Mouse (Mus musculus): ENCODE data around the gene Slc47a2. TPM values are rescaled to one million over a fixed set of nuclear protein-coding genes. Genes with fewer than 3 reads are reported as not detected.

Slc47a2 gene
- polyA plus RNA-seq, 1 experiment from 2014 or later: not detected

GRCm38 (mm10) chr11:61297901-61298300 is 44.8 kb downstream of the Slc47a2 start:
- Histone ChIP-seq H3K27ac (replicated peaks) (no peak overlapping the region), H3K36me3 (no peaks in the 10 kb centered on the region), H3K27me3 (no peaks in the 10 kb centered on the region), H3K4me1 (no peaks in the 10 kb centered on the region), H3K9me3 (no peaks in the 10 kb centered on the region), H3K4me3 (no peak overlapping the region), H3K9ac (replicated peaks) (no peak overlapping the region), H3K4me2 (replicated peaks) (no peak overlapping the region)
- ATAC-seq (replicated peaks): no peak
- WGBS: 75% methylated on average over 2 of the region's 2 CpGs

DNA sequence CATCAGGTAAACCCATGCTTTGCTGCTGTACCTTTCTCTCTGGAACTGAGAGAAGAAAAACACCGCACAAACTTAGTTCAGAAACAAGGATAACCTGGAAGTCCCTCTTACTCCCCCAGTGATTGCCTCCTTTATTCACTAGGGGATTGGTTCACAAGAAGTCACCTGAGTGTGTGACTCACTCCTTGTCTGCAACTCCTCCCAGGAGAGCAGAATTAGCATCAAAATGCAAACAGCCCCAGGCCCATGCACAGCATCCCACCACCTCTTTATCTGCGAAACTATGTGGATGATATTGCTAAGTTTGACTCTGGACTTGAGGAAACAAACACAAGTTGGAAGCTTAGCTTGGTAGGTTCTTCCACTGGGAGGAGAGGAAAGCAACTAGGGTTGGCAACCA is 45.3 kb downstream of the Slc47a2 start:
- Histone ChIP-seq H3K9ac (replicated peaks) (no peak overlapping the region), H3K9me3 (no peaks in the 10 kb centered on the region), H3K4me1 (no peaks in the 10 kb centered on the region), H3K27me3 (no peaks in the 10 kb centered on the region), H3K4me3 (no peak overlapping the region), H3K4me2 (replicated peaks) (no peak overlapping the region), H3K27ac (replicated peaks) (no peak overlapping the region), H3K36me3 (no peaks in the 10 kb centered on the region)
- ATAC-seq (replicated peaks): no peak
- WGBS: 87% methylated on average over 2 of the region's 2 CpGs

DNA sequence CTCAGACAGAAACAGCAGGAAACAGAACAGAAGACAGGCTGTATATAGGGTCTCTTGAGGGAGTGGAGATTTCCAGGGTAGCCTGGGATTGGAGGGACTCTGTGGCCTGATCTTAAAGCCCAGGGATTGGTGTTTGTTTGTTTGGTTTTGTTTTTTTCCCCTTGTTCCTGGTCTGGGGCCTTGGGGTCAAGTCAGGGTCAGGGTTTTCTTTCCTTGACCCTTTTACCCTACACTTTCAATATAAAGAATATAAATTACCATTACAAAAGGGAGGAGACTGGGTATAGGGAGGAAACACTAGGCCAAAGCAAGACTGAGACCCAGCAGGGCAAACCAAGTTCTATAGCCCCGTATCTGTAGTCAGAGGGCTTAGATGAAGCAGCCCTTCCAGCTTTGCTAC is 46.1 kb downstream of the Slc47a2 start:
- Histone ChIP-seq H3K9me3 (no peaks in the 10 kb centered on the region), H3K4me3 (no peak overlapping the region), H3K9ac (replicated peaks) (no peak overlapping the region), H3K4me2 (replicated peaks) (no peak overlapping the region), H3K27me3 (no peaks in the 10 kb centered on the region), H3K36me3 (no peaks in the 10 kb centered on the region), H3K27ac (replicated peaks) (no peak overlapping the region), H3K4me1 (no peaks in the 10 kb centered on the region)
- no peak for ATAC-seq (replicated peaks)
- 31% methylated on average over 1 of the region's 1 CpGs for WGBS

- Histone ChIP-seq H3K27me3 (no peaks in the 10 kb centered on the region), H3K4me1 (no peaks in the 10 kb centered on the region), H3K4me2 (replicated peaks) (no peak overlapping the region), H3K27ac (replicated peaks) (no peak overlapping the region), H3K9me3 (no peaks in the 10 kb centered on the region), H3K9ac (replicated peaks) (no peak overlapping the region), H3K36me3 (no peaks in the 10 kb centered on the region), H3K4me3 (no peak overlapping the region)
- WGBS: 92% methylated on average over 2 of the region's 2 CpGs
- ATAC-seq (replicated peaks): no peak
Observed at GRCm38 (mm10) chr11:61295556-61295955, 47.1 kb downstream of the Slc47a2 start.

- Histone ChIP-seq H3K36me3 (no peaks in the 10 kb centered on the region), H3K4me2 (replicated peaks) (no peak overlapping the region), H3K4me3 (no peak overlapping the region), H3K9me3 (no peaks in the 10 kb centered on the region), H3K4me1 (no peaks in the 10 kb centered on the region), H3K27ac (replicated peaks) (no peak overlapping the region), H3K27me3 (no peaks in the 10 kb centered on the region), H3K9ac (replicated peaks) (no peak overlapping the region)
- 80% methylated on average over 3 of the region's 3 CpGs for WGBS
- no peak for ATAC-seq (replicated peaks)
Observed at GRCm38 (mm10) chr11:61294431-61294830, 48.2 kb downstream of the Slc47a2 start.

- Histone ChIP-seq H3K27me3 (no peaks in the 10 kb centered on the region), H3K27ac (replicated peaks) (no peak overlapping the region), H3K9ac (replicated peaks) (no peak overlapping the region), H3K4me1 (no peaks in the 10 kb centered on the region), H3K9me3 (no peaks in the 10 kb centered on the region), H3K4me3 (no peak overlapping the region), H3K4me2 (replicated peaks) (no peak overlapping the region), H3K36me3 (no peaks in the 10 kb centered on the region)
- 52% methylated on average over 2 of the region's 2 CpGs for WGBS
- no peak for ATAC-seq (replicated peaks)
Observed at GRCm38 (mm10) chr11:61293251-61293650, 49.4 kb downstream of the Slc47a2 start.

GRCm38 (mm10) chr11:61284323-61284722 is 58.3 kb downstream of the Slc47a2 start:
- no peaks in the 10 kb centered on the region for H3K27me3 ChIP-seq
- ATAC-seq (replicated peaks): no peak
- H3K36me3 ChIP-seq: no peaks in the 10 kb centered on the region
- H3K4me1 ChIP-seq: no peaks in the 10 kb centered on the region
- WGBS: 79% methylated on average over 6 of the region's 6 CpGs
- H3K9ac ChIP-seq (replicated peaks): no peak overlapping the region
- no peaks in the 10 kb centered on the region for H3K9me3 ChIP-seq
- no peak overlapping the region for H3K4me3 ChIP-seq
- H3K27ac ChIP-seq (replicated peaks): no peak overlapping the region
- no peak overlapping the region for H3K4me2 ChIP-seq (replicated peaks)

DNA sequence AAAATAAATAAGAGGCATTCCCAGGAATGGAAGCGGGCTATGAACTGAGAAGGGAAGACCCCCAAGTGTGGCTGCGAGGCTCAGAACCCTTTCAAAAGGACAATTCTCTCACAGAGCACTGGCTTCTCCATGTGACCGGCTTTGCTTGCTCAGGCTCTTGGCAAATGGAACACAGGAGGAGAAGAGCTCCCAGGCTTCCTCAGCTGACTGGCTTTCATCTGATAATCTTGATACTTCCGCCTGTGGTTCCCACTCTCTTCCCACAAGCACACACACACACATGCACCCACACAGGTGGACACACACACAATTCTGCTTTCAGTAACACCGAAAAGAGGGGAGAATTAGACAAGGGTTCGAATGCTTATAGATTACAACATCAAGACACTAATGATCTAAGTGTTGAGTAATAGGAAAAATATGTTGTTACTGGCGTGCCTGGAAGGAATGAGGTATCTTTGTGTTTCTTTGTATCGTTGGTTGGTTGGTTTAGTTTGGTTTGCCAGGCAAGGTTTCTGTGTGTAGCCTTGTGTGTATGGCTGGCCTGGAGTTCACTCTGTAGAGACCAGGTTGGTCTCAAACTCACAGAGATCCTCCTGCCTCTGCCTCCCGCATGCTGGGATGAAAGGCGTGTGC is 59.1 kb downstream of the Slc47a2 start:
- Histone ChIP-seq H3K9me3 (no peaks in the 10 kb centered on the region), H3K27me3 (no peaks in the 10 kb centered on the region), H3K4me3 (no peak overlapping the region), H3K4me1 (no peaks in the 10 kb centered on the region), H3K9ac (replicated peaks) (no peak overlapping the region), H3K27ac (replicated peaks) (no peak overlapping the region), H3K36me3 (no peaks in the 10 kb centered on the region), H3K4me2 (replicated peaks) (no peak overlapping the region)
- no peak for ATAC-seq (replicated peaks)
- 86% methylated on average over 10 of the region's 10 CpGs for WGBS

- Histone ChIP-seq H3K27me3 (no peaks in the 10 kb centered on the region), H3K4me1 (no peaks in the 10 kb centered on the region), H3K4me2 (replicated peaks) (no peak overlapping the region), H3K27ac (replicated peaks) (no peak overlapping the region), H3K9ac (replicated peaks) (no peak overlapping the region), H3K4me3 (no peak overlapping the region), H3K36me3 (no peaks in the 10 kb centered on the region), H3K9me3 (no peaks in the 10 kb centered on the region)
- no peak for ATAC-seq (replicated peaks)
- 89% methylated on average over 8 of the region's 8 CpGs for WGBS
Observed at GRCm38 (mm10) chr11:61278445-61279077, 64.1 kb downstream of the Slc47a2 start.

DNA sequence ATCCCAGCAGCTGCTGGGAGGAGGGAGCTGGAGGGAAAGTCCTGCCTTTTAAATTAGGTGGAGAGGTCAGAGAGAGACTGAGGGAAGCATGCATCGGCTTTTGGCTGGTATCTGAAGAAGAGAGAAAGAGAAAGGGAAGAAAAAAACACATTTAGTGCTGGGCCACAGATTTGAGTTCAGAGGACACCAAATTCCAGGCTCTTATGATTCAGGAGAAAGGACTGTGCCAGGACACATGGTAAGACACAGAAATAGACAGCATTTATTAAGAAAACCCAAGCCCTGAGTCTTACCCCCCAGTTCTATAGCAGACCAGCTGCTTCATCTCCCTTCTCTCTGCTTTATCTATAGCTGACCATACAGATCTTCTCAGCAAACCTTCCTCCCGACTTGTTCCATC is 64.7 kb downstream of the Slc47a2 start:
- H3K9me3 ChIP-seq: no peaks in the 10 kb centered on the region
- no peaks in the 10 kb centered on the region for H3K36me3 ChIP-seq
- H3K9ac ChIP-seq (replicated peaks): no peak overlapping the region
- no peaks in the 10 kb centered on the region for H3K4me1 ChIP-seq
- 85% methylated on average over 2 of the region's 2 CpGs for WGBS
- no peaks in the 10 kb centered on the region for H3K27me3 ChIP-seq
- ATAC-seq (replicated peaks): no peak
- H3K4me3 ChIP-seq: no peak overlapping the region
- H3K27ac ChIP-seq (replicated peaks): no peak overlapping the region
- H3K4me2 ChIP-seq (replicated peaks): no peak overlapping the region

DNA sequence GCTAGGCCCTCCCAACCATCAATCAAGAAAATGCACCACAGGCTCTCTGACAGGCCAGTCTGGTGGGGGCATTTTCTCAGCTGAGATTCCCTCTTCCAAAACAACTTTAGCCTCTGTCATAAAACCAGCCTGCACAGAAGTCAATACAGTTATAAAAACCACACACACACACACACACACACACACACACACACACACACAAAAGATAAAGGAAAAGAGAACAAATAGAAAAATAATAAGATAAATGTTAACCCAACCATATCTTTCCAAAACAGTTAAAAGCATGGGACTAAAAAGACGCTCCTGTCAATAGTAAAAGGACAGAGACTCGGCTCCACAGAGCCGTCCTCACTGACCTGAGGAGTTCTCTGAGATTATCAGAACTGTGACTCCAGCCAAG is 66.2 kb downstream of the Slc47a2 start:
- Histone ChIP-seq H3K27me3 (no peaks in the 10 kb centered on the region), H3K9me3 (no peaks in the 10 kb centered on the region), H3K27ac (replicated peaks) (no peak overlapping the region), H3K4me1 (no peaks in the 10 kb centered on the region), H3K9ac (replicated peaks) (no peak overlapping the region), H3K36me3 (no peaks in the 10 kb centered on the region), H3K4me2 (replicated peaks) (no peak overlapping the region), H3K4me3 (no peak overlapping the region)
- WGBS: 83% methylated on average over 3 of the region's 3 CpGs
- no peak for ATAC-seq (replicated peaks)

DNA sequence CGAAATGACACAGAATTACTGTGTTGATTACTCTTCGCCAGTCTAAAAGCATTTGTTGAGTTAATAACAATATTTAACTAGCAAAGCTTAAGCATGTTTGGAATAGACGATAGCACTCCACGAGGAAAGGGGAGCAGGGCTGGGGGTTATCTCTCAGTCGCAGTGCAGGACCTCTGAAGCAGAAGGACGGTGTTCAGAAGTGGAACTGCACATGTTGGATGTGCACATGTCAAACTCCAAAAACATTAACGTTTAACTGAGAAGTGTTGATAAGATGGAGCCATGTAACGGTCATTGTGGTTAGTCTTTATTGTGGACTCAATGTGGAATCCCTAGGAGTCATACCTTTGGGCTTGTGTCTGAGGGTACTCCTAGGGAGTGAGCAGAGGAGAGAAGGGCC is 67.6 kb downstream of the Slc47a2 start:
- WGBS: 87% methylated on average over 8 of the region's 8 CpGs

DNA sequence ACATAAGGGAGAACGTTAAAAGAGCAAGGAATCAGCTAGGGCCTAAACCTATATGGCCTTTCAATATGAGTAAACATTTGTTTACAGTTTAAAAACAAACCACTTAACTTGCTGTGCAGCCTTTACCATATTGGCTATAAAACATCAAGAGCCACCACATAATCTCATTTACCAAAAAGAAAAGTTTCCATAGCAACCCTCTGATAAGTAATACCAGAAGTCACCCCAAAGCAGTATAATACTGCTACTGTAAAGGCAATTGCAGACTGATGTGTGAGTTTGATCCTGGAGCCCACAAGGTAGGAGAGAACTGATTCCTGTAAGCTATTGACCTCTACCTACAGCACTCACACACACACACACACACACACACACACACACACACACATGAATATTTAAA is 68.2 kb downstream of the Slc47a2 start:
- Histone ChIP-seq H3K4me1 (no peaks in the 10 kb centered on the region), H3K4me3 (no peak overlapping the region), H3K27me3 (0 out of 2 replicates have a peak, but pooled peaks cover 2% of the 10 kb centered on the region), H3K36me3 (no peaks in the 10 kb centered on the region), H3K4me2 (replicated peaks) (no peak overlapping the region), H3K9ac (replicated peaks) (no peak overlapping the region), H3K27ac (replicated peaks) (no peak overlapping the region), H3K9me3 (no peaks in the 10 kb centered on the region)
- WGBS: 85% methylated on average over 1 of the region's 1 CpGs
- ATAC-seq (replicated peaks): no peak

More for the DNA sequence above, 67.6 kb downstream of the Slc47a2 start:
- Histone ChIP-seq H3K27ac (replicated peaks) (no peak overlapping the region), H3K9me3 (no peaks in the 10 kb centered on the region), H3K36me3 (no peaks in the 10 kb centered on the region), H3K27me3 (no peaks in the 10 kb centered on the region), H3K9ac (replicated peaks) (no peak overlapping the region), H3K4me2 (replicated peaks) (no peak overlapping the region), H3K4me3 (no peak overlapping the region), H3K4me1 (no peaks in the 10 kb centered on the region)
- ATAC-seq (replicated peaks): no peak
